In the genomic region with DNA sequence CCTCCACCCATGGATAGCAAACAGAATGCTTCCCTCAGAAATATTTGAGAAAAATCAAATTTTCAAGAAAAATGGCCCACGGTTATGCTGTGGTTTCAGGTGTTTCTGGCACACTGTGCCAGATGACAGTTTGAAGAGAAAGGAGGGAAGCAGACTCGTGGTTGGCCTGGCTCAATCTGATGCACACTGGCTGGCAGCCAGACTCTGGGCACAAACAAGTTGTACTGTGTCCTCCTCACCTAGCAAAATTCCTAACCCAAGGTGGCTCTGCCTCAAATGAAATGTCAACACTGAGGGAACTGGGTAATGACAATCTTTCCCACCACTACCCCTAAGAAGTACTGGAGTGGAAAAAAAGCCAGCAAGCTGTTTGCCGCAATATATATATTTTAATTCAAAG, we compare ENCODE assay signal across 20 mouse cellular contexts. TPM values are rescaled to one million over a fixed set of nuclear protein-coding genes. Genes with fewer than 3 reads are reported as not detected.
DNase-seq lines count a peak whose midpoint lies in the region; ATAC-seq and TF ChIP-seq lines count a peak whose summit lies in the region.
"Had no signal": no experiment of that assay in that cellular context is flagged by ENCODE, and none has a peak within 500 bp of the region (broad histone marks: within the 10 kb centered on the region; RNA-seq: fewer than 3 reads in every experiment).

No protein-coding gene starts in this region.

- H3K4me3 ChIP-seq in heart, adult 2 months: no peak overlapping the region
- H3K4me3 ChIP-seq: embryonic facial prominence, embryonic 13.5 days; forebrain, embryonic 12.5 days; hindbrain, embryonic 13.5 days had no signal

- no peak for TF ChIP-seq EP300 in heart, adult 2 months (IDR thresholded peaks at IDR 0.05; ENCODE audit: insufficient read depth, low read depth, low read length)

- no peak overlapping the region for H3K9ac ChIP-seq in heart, adult 2 months (ENCODE audit: low read depth, low read length)
- H3K9ac ChIP-seq: embryonic facial prominence, embryonic 13.5 days; forebrain, embryonic 12.5 days; forebrain, postnatal 0 days; hindbrain, embryonic 13.5 days had no signal

- no peak for DNase-seq in cerebellum, adult 11-12 months
- peak; percentile 33 to 36 for DNase-seq in cerebellum, postnatal 36 days
- DNase-seq in cerebellum, adult 8-10 months: no peak
- DNase-seq in heart, postnatal 4 days: peak; percentile 20
- no peak for DNase-seq in heart, adult 2 months
- DNase-seq in kidney, postnatal 25 days: peak; percentile 7 to 50
- no peak for DNase-seq in kidney, adult 8-10 months
- DNase-seq: adrenal gland, adult 8-10 months; adrenal gland, postnatal 36 days; B cell, adult 2 months; forebrain, postnatal 0 days; gastrocnemius, postnatal 14 days; kidney, adult 9 months had no signal

- intact Hi-C loops in heart, adult 2 months (cut with DNase I): no loop called here

- H3K36me3 ChIP-seq in heart, adult 2 months (ENCODE audit: control insufficient read depth, insufficient read depth, low read length): peaks cover 8% of the 10 kb centered on the region

- H3K27ac ChIP-seq in heart, adult 2 months: no peak overlapping the region
- H3K27ac ChIP-seq: embryonic facial prominence, embryonic 13.5 days; forebrain, embryonic 12.5 days; hindbrain, embryonic 13.5 days; hindbrain, postnatal 0 days had no signal

- H3K27me3 ChIP-seq in heart, adult 2 months (ENCODE audit: control insufficient read depth, insufficient read depth, low read length): no peaks in the 10 kb centered on the region
- H3K27me3 ChIP-seq: embryonic facial prominence, embryonic 13.5 days; forebrain, embryonic 12.5 days; hindbrain, embryonic 13.5 days had no signal

- peak; percentile 57; the same call in 1 of the 2 replicates for ATAC-seq in cerebellum, adult (ENCODE audit: insufficient number of reproducible peaks, low FRiP score, low TSS enrichment)
- ATAC-seq: CD4-positive, CD25-positive, alpha-beta regulatory T cell, adult 4 months; forebrain, postnatal 0 days; hindbrain, postnatal 0 days had no signal

- H3K4me1 ChIP-seq in heart, adult 2 months (ENCODE audit: control insufficient read depth, insufficient read depth, low read length): no peaks in the 10 kb centered on the region
- H3K4me1 ChIP-seq: embryonic facial prominence, embryonic 13.5 days; forebrain, embryonic 12.5 days; hindbrain, embryonic 13.5 days had no signal

- TF ChIP-seq POLR2A in heart, adult 2 months (IDR thresholded peaks at IDR 0.05; ENCODE audit: insufficient read depth, low read depth, low read length): no peak

- 64% methylated on average over 3 of the region's 3 CpGs for WGBS in heart, adult 2 months

- H3K79me2 ChIP-seq in heart, adult 2 months (replicated peaks; ENCODE audit: control insufficient read depth, insufficient read depth, low read length): no peaks in the 10 kb centered on the region

- TF ChIP-seq CTCF in heart, adult 2 months (IDR thresholded peaks at IDR 0.05): no peak

RNA-seq across cellular contexts. Expression of a gene that starts 15.3 kb away (rescaled TPM):
- under 1 TPM; 0.11 to 0.19 TPM for total RNA-seq in heart, postnatal 4 days (2021)
- total RNA-seq in heart, adult 2 months (2021): under 1 TPM; 0.05 to 0.08 TPM
- polyA plus RNA-seq in heart, adult 2 months (2012; rRNA removed): 0.02 and 0.09 TPM in 2 replicates
- total RNA-seq: hematopoietic stem cell, adult 5-6 weeks had no signal
- polyA plus RNA-seq: CD4-positive, CD25-positive, alpha-beta regulatory T cell, adult 4 months had no signal

Comparison
In these comparisons a context has a peak if more than half of its experiments do, and no peak if none do; other contexts are left out.
1. DNase-seq: peak in cerebellum, postnatal 36 days (2 of 2), heart, postnatal 4 days (single experiment) and kidney, postnatal 25 days (2 of 2); none in cerebellum, adult 11-12 months (single experiment), cerebellum, adult 8-10 months (single experiment), heart, adult 2 months (0 of 2) and kidney, adult 8-10 months (0 of 2).